Mouse (Mus musculus) myocyte (in vitro differentiated cells): Measurements from ENCODE around the gene Supt6. TPM values are rescaled to one million over a fixed set of nuclear protein-coding genes. Genes with fewer than 3 reads are reported as not detected.

Experiments used
- H3K27me3 ChIP-seq: one replicate; pipeline ENCODE4 v1.6.1; 2011; ENCODE audit not compliant: control insufficient read depth, insufficient read depth, insufficient read length
- H3K36me3 ChIP-seq: one replicate; pipeline ENCODE4 v1.6.1; 2011; ENCODE audit not compliant: control insufficient read depth, insufficient read depth
- H3K4me2 ChIP-seq: one replicate; pipeline ENCODE4 v1.6.1; 2011; ENCODE audit warnings: low read depth, control low read depth
- H3K4me3 ChIP-seq: one replicate; pipeline ENCODE4 v1.5.1; 2011; ENCODE audit warnings: mild to moderate bottlenecking, control low read depth, moderate library complexity
- H3K79me2 ChIP-seq: one replicate; pipeline ENCODE4 v1.6.1; 2011; ENCODE audit not compliant: control insufficient read depth, insufficient read depth
- H3ac ChIP-seq: one replicate; pipeline ENCODE4 v1.6.1; 2011; ENCODE audit not compliant: control insufficient read depth, insufficient read length
- CEBPB ChIP-seq: IDR thresholded peaks from 2 replicates; pipeline ENCODE4 v1.6.1; 2011; ENCODE audit warnings: mild to moderate bottlenecking, moderate library complexity; ENCODE audit not compliant: poor library complexity, insufficient read depth, severe bottlenecking
- E2F4 ChIP-seq: IDR thresholded peaks from one replicate; pipeline ENCODE4 v1.6.1; 2011; ENCODE audit warnings: mild to moderate bottlenecking, control low read depth, moderate library complexity; ENCODE audit not compliant: insufficient read depth
- MAX ChIP-seq: IDR thresholded peaks from one replicate; pipeline ENCODE4 v1.6.1; 2011; ENCODE audit warnings: low read depth, mild to moderate bottlenecking, control low read depth
- MYOD1 ChIP-seq, 3 experiments: IDR thresholded peaks; one replicate each; pipeline ENCODE4 v1.6.1; 2011; ENCODE audit warnings: control low read depth in 2 of 3, low read depth in 2 of 3, mild to moderate bottlenecking in 2 of 3, moderate library complexity in 1 of 3; ENCODE audit not compliant: insufficient read length in 2 of 3, control insufficient read depth in 1 of 3
- MYOG ChIP-seq, 3 experiments: IDR thresholded peaks; one replicate each; pipeline ENCODE4 v1.6.1; 2011; ENCODE audit warnings: control low read depth in 2 of 3, low read depth in 2 of 3, mild to moderate bottlenecking in 2 of 3; ENCODE audit not compliant: insufficient read length in 2 of 3, control insufficient read depth in 1 of 3, insufficient read depth in 1 of 3
- POLR2A ChIP-seq: IDR thresholded peaks from one replicate; pipeline ENCODE4 v1.6.1; 2011; ENCODE audit warnings: low read depth, mild to moderate bottlenecking, control low read depth, moderate library complexity; ENCODE audit not compliant: insufficient read length
- POLR2AphosphoS2 ChIP-seq: IDR thresholded peaks from one replicate; pipeline ENCODE4 v1.6.1; 2011; ENCODE audit warnings: low read depth, control low read depth; ENCODE audit not compliant: insufficient read length
- REST ChIP-seq: IDR thresholded peaks from one replicate; pipeline ENCODE4 v1.6.1; 2011; ENCODE audit warnings: mild to moderate bottlenecking, control low read depth, moderate library complexity; ENCODE audit not compliant: insufficient read depth, insufficient read length
- SRF ChIP-seq: IDR thresholded peaks from one replicate; pipeline ENCODE4 v1.6.1; 2011; ENCODE audit warnings: low read depth; ENCODE audit not compliant: control insufficient read depth, insufficient read length
- TCF12 ChIP-seq: IDR thresholded peaks from one replicate; pipeline ENCODE4 v1.6.1; 2011; ENCODE audit warnings: mild to moderate bottlenecking, control low read depth; ENCODE audit not compliant: poor library complexity, insufficient read depth, severe bottlenecking
- TCF3 ChIP-seq: IDR thresholded peaks from one replicate; pipeline ENCODE4 v1.6.1; 2011; ENCODE audit warnings: low read depth, control low read depth; ENCODE audit not compliant: insufficient read length
- USF1 ChIP-seq: IDR thresholded peaks from one replicate; pipeline ENCODE4 v1.6.1; 2011; ENCODE audit warnings: low read depth, mild to moderate bottlenecking, control low read depth, moderate library complexity
- polyA plus RNA-seq: library from polyadenylated mRNA; unstranded; fragments of >200 nt; fragmentation: generic; extraction: Trizol; gene quantifications from one replicate; pipeline ENCODE4 v1.2.1, GENCODE M21; 2012; ENCODE audit warnings: missing spikeins

Supt6 gene
- polyA plus RNA-seq, 1 experiment, result 42.3 TPM

DNA sequence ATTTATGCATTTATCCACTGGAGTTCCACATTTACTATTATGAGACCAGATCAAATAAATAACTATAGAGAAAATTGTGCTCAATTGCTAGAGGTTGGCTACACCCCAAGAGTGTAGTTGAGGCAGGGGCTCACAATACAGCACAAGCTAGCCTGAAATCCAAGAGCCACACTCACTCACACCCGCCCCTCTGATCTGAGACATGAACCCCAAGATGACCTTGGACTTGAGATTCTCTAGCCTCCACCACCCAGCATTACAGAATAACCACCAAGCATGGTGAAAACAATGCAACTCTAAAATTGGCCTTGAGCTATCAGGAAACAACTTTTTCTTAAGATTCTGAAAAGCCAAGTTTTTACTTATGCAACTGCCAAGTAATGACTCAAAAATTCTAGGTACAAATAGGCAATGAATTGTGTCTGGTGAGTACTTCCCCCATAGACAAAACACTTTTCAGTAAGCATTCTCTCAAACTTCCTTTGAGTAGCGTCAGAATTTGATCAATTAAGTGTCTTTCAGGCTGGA is 63.9 kb downstream of the Supt6 start:
- TF ChIP-seq TCF12, result no peak
- peak; percentile 11 for TF ChIP-seq POLR2A
- TF ChIP-seq POLR2AphosphoS2, result peak; percentile 22

DNA sequence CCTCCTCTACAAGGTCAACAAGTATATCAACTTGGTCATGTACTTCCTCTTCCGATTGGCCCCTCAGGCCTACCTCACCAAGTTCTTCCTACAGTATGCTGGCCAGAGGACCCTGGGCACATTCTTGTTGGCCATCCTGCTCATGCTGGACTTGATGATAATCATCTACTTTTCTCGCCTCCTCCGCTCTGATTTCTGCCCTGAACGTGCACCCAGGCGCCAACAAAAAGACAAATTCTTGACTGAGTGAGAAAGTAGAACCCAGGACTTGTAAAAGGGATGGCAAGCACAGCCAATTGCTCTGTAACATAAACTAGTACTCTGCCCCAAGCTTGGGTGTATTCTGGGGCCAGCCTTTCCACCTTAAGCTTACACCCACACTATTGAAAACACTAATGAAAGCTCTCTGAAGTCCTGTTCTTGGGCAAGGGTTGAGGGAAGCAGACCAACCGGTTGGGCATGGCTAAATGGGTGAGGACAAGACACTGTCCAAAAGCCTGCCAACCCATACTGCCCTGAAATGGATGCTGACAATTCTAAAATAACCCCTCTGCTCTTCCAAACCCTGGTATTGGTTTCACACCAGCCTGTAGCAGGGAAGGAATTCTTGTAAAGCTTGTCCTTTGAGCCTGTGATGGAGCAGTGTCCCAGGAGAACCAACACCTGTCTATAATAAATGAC is 65.6 kb downstream of the Supt6 start:
- TF ChIP-seq MYOG (IDR thresholded peaks at IDR 0.05; ENCODE audit: control insufficient read depth in 1 of 3, insufficient read depth in 1 of 3, insufficient read length in 2 of 3, low read depth in 2 of 3) (no peak), SRF (no peak), REST (no peak), MAX (no peak), POLR2AphosphoS2 (peak; percentile 40)
- Histone ChIP-seq H3ac (no peak overlapping the region), H3K4me3 (no peak overlapping the region), H3K4me2 (peak overlapping the region; percentile 95), H3K79me2 (peaks cover 33% of the 10 kb centered on the region), H3K27me3 (no peaks in the 10 kb centered on the region), H3K36me3 (peaks cover 32% of the 10 kb centered on the region)

More for the DNA sequence above, 63.9 kb downstream of the Supt6 start:
- peak overlapping the region; percentile 91 for H3K4me3 ChIP-seq
- H3K27me3 ChIP-seq, result no peaks in the 10 kb centered on the region
- H3K4me2 ChIP-seq, result peak overlapping the region; percentile 95
- peaks cover 32% of the 10 kb centered on the region for H3K36me3 ChIP-seq
- H3ac ChIP-seq, result no peak overlapping the region
- H3K79me2 ChIP-seq, result peaks cover 33% of the 10 kb centered on the region

DNA sequence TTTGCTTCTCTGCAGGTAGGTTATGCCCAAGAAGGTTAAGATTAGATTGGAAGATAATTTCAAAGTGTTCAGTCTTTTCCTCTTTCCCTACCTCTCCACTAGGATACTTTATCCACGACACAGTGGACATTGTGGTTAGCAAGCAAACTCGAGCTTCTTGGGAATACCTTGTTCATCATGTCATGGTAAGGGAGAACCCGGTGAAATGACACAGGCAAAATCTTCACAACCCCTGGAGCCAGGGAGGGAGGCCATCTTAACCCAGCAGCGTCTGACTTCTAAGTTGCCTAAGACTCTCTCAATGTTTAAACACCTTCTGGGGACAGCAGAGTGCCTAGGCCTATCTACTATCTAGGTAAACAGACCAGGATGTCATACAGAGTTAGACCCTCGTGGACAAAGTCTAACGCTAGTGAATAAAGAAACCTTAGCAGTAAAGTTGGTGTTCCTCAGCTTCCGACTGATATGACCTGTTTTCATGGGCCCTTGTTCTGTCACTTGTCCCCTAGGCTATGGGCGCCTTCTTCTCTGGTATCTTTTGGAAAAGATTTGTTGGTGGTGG is 66.3 kb downstream of the Supt6 start:
- Histone ChIP-seq H3K36me3 (peaks cover 32% of the 10 kb centered on the region), H3K79me2 (peaks cover 33% of the 10 kb centered on the region), H3ac (peak overlapping the region; percentile 14), H3K4me2 (peak overlapping the region; percentile 95), H3K4me3 (peak overlapping the region; percentile 62), H3K27me3 (no peaks in the 10 kb centered on the region)
- TF ChIP-seq CEBPB, result no peak
- TF ChIP-seq POLR2A, result no peak
- no peak for TF ChIP-seq USF1
- no peak for TF ChIP-seq MAX
- TF ChIP-seq SRF, result no peak
- TF ChIP-seq MYOD1 (IDR thresholded peaks at IDR 0.05; ENCODE audit: control insufficient read depth in 1 of 3, insufficient read length in 2 of 3, low read depth in 2 of 3), result no peak
- TF ChIP-seq POLR2AphosphoS2, result no peak
- no peak for TF ChIP-seq REST
- TF ChIP-seq TCF3, result no peak
- TF ChIP-seq E2F4, result no peak
- no peak for TF ChIP-seq MYOG (IDR thresholded peaks at IDR 0.05; ENCODE audit: control insufficient read depth in 1 of 3, insufficient read depth in 1 of 3, insufficient read length in 2 of 3, low read depth in 2 of 3)
- no peak for TF ChIP-seq TCF12

DNA sequence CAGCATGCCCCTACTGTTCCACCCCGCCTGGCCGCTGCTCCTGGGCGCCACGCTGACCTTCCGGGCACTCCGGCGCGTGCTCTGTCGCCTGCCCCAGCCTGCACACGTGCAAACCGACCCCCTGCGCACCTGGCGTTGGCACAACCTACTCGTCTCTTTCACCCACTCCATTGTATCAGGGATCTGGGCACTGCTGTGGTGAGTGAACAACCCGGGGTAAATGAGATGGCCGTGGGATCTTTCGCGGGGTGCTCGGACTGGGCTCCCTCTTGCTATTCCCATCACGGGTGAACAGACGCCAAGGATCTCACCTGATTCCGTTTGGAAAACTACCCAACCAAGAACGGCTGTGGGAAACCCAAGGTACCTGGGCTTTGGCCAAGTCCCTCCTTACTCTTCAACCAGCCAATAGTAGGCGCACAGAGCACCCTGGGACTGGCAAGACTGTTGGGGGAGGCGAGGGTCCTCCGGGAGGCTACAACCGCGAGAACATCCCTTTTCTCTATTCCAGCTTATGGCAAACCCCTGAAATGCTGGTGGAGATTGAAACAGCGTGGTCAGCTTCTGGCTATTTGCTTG is 66.8 kb downstream of the Supt6 start:
- peaks cover 30% of the 10 kb centered on the region for H3K79me2 ChIP-seq
- peak overlapping the region; percentile 62 for H3K4me3 ChIP-seq
- H3K27me3 ChIP-seq, result no peaks in the 10 kb centered on the region
- TF ChIP-seq POLR2AphosphoS2, result peak; percentile 96
- no peak for TF ChIP-seq REST
- TF ChIP-seq CEBPB, result no peak
- TF ChIP-seq USF1, result no peak
- no peak for TF ChIP-seq TCF12
- TF ChIP-seq MAX, result no peak
- TF ChIP-seq SRF, result no peak
- TF ChIP-seq MYOG (IDR thresholded peaks at IDR 0.05; ENCODE audit: control insufficient read depth in 1 of 3, insufficient read depth in 1 of 3, insufficient read length in 2 of 3, low read depth in 2 of 3), result peak in 2 of 3 experiments; percentile 51 to 65
- TF ChIP-seq TCF3, result no peak
- TF ChIP-seq POLR2A, result peak; percentile 41
- peak in 2 of 3 experiments; percentile 45 to 73 for TF ChIP-seq MYOD1 (IDR thresholded peaks at IDR 0.05; ENCODE audit: control insufficient read depth in 1 of 3, insufficient read length in 2 of 3, low read depth in 2 of 3)
- no peak for TF ChIP-seq E2F4
- peak overlapping the region; percentile 95 for H3K4me2 ChIP-seq
- peaks cover 32% of the 10 kb centered on the region for H3K36me3 ChIP-seq
- peak overlapping the region; percentile 14 for H3ac ChIP-seq
